Mouse (Mus musculus): Measurements from ENCODE around the gene Nsf.

DNA sequence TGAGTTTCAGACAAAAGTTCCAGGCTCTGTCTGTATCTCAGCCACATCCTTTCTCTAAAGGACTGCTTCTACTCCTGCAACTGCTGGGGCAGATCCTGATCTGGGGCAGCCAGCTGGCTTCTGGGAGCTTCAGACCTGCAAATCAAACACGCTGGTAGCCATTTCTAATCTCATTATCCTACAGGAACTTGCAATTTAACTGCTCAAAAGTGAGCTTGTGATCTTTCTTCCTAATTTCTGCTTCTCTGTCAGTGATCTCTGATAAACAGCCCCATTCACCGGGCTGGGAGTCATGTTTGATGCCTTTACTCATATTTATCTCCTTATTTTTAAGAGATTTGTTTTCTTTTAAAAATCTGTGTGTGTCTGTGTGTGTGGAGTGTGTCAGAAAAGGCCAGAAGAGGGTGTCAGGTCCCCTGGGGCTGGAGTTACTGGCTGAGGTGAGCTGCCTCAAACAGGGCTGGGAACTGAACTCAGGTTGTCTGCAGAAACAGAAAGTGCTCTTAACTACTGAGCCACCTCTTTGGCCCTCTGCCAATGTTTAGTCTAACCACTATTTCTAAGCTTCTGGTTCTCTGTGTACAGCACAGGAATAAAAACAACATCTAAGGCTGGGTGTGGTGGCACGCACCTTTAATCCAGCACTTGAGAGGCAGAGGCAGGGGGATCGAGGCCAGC lies 93.8 kb downstream of the Nsf start:
- no peak for TF ChIP-seq GATA1 (IDR thresholded peaks at IDR 0.05; ENCODE audit: borderline replicate concordance, low read length)
- no peak for TF ChIP-seq FLI1 (IDR thresholded peaks at IDR 0.05; ENCODE audit: low read length)

Measured in megakaryocyte, embryonic 14.5 days (primary cell).